Mouse (Mus musculus) kidney, adult 2 months (tissue): ENCODE results near the gene Cacna1i.

Source experiments
- CTCF ChIP-seq: fragments of 200-500 bp; conservative IDR thresholded peaks from 2 replicates; pipeline ENCODE4 v1.5.1; 2011; ENCODE audit warnings: low read depth, mild to moderate bottlenecking, control low read depth, low read length, moderate library complexity, mixed read lengths; ENCODE audit not compliant: insufficient read depth, insufficient read length
- POLR2A ChIP-seq: fragments of 200-500 bp; IDR thresholded peaks from one replicate; pipeline ENCODE4 v1.6.1; 2011; ENCODE audit warnings: low read depth, low read length, control low read depth

GRCm38 (mm10) chr15:80317841-80318530 is 30.9 kb downstream of the Cacna1i start:
- TF ChIP-seq POLR2A (no peak), CTCF (no peak)
